Mouse (Mus musculus) small intestine, adult 2 months (tissue): ENCODE measurements around the gene Ankrd60.

Experiments used
- CTCF ChIP-seq: fragments of 200-500 bp; IDR thresholded peaks from 2 replicates; pipeline ENCODE4 v1.5.1; 2012; ENCODE audit warnings: low read depth, mild to moderate bottlenecking, control low read depth, inconsistent platforms, low read length, moderate library complexity, mixed read lengths; ENCODE audit not compliant: insufficient replicate concordance, insufficient read length; ENCODE audit errors: extremely low read depth
- POLR2A ChIP-seq: fragments of 200-500 bp; IDR thresholded peaks from 2 replicates; pipeline ENCODE4 v1.6.1; 2012; ENCODE audit warnings: low read depth, mild to moderate bottlenecking, control low read depth, inconsistent platforms, low read length, moderate library complexity

DNA sequence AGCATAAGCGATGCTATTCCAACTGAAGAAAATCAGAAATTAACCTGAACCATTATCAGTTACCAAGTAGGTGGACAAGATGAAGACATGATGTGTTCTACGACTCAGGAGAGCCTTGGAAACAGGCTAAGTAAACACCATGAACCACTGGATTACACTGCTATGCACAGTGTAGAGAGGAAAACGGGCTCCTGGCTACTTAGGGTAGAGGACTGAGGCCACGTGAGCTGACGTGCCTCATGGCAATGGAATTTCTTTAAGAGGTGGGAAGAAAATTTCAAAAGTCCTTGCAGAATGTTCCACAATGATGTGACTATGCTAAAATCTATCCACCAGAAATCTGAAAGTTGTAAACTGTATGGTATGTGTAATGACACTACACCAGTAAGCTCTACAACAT, 41.0 kb upstream of the Ankrd60 start:
- TF ChIP-seq CTCF (no peak), POLR2A (no peak)
